Mouse (Mus musculus): Measurements from ENCODE around the gene Selenof. TPM values are rescaled to one million over a fixed set of nuclear protein-coding genes. Genes with fewer than 3 reads are reported as not detected.

Selenof gene
- polyA plus RNA-seq (2012; ENCODE audit: insufficient read depth, insufficient read length, missing spikeins), result 496 and 573 TPM in 2 replicates

GRCm38 (mm10) chr3:144570047-144570815, at the start of gene Selenof, which contains the start of gene Hs2st1:
Gene Selenof, plus strand, starts transcription at chr3:144570304.
Gene Hs2st1, minus strand, starts transcription at chr3:144570181.
- H3K27ac ChIP-seq (replicated peaks; ENCODE audit: low read depth, low read length), result peak within 1 kb of the TSS; percentile 98
- no peaks in the 10 kb centered on the region for H3K4me1 ChIP-seq (ENCODE audit: control insufficient read depth, insufficient read depth, insufficient read length, low read length)
- H3K4me3 ChIP-seq (ENCODE audit: insufficient read depth, low read depth, low read length), result peak within 1 kb of the TSS; percentile 91

DNA sequence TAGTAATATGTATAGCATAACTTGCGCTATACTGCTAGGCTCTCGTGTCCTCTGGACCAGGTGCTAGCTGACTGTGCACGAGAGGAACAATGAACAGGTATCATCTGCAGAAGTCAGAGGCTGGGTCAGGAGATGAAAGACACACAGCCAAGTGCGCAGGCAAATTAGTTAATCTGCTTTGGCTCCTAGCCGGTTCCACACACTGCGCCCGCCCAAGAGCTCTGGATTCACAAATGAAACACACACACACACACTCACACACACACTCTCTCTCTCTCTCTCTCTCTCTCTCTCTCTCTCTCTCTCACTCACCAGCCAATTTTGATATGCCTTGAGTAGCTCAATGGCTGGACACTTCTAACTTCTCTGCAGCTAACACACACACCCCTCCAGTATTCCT, 42.2 kb upstream of the Selenof start:
- H3K4me3 ChIP-seq (ENCODE audit: insufficient read depth, low read depth, low read length), result no peak overlapping the region
- H3K4me1 ChIP-seq (ENCODE audit: control insufficient read depth, insufficient read depth, insufficient read length, low read length), result no peaks in the 10 kb centered on the region
- H3K27ac ChIP-seq (replicated peaks; ENCODE audit: low read depth, low read length), result no peak overlapping the region

DNA sequence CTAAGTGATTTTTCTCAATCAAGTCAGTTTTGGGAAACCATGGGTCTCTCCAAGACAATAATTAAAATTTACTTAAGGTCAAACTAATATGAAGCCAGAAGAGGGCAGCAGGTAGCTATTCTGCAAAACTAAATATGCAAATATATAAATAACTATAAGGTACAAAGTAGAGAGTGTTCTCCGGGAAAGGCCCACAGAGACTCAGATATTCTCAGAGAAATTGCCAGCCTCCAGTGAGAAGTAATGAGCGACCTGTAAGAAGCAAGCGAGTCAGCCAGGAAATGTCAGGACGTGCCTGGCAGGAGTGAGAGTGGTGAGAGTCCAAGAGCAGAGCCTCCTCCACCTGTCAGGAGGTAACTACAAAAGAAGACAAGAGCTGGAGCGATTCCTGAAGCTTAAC, 39.1 kb upstream of the Selenof start:
- Histone ChIP-seq H3K4me1 (ENCODE audit: control insufficient read depth, insufficient read depth, insufficient read length, low read length) (no peaks in the 10 kb centered on the region), H3K4me3 (ENCODE audit: insufficient read depth, low read depth, low read length) (no peak overlapping the region), H3K27ac (replicated peaks; ENCODE audit: low read depth, low read length) (no peak overlapping the region)

- Histone ChIP-seq H3K4me3 (ENCODE audit: insufficient read depth, low read depth, low read length) (no peak overlapping the region), H3K4me1 (ENCODE audit: control insufficient read depth, insufficient read depth, insufficient read length, low read length) (no peaks in the 10 kb centered on the region; the same call in none of the 2 replicates), H3K27ac (replicated peaks; ENCODE audit: low read depth, low read length) (no peak overlapping the region)
Observed at GRCm38 (mm10) chr3:144535056-144535455, 35.0 kb upstream of the Selenof start.

GRCm38 (mm10) chr3:144537078-144537855, 32.8 kb upstream of the Selenof start:
- H3K4me1 ChIP-seq (ENCODE audit: control insufficient read depth, insufficient read depth, insufficient read length, low read length), result peaks cover 2% of the 10 kb centered on the region
- no peak overlapping the region for H3K27ac ChIP-seq (replicated peaks; ENCODE audit: low read depth, low read length)
- no peak overlapping the region for H3K4me3 ChIP-seq (ENCODE audit: insufficient read depth, low read depth, low read length)

- no peak overlapping the region for H3K4me3 ChIP-seq (ENCODE audit: insufficient read depth, low read depth, low read length)
- no peak overlapping the region for H3K27ac ChIP-seq (replicated peaks; ENCODE audit: low read depth, low read length)
- peaks cover 4% of the 10 kb centered on the region for H3K4me1 ChIP-seq (ENCODE audit: control insufficient read depth, insufficient read depth, insufficient read length, low read length)
Observed at GRCm38 (mm10) chr3:144539051-144539450, 31.1 kb upstream of the Selenof start.

GRCm38 (mm10) chr3:144540805-144541204, 29.3 kb upstream of the Selenof start:
- Histone ChIP-seq H3K4me3 (ENCODE audit: insufficient read depth, low read depth, low read length) (no peak overlapping the region), H3K27ac (replicated peaks; ENCODE audit: low read depth, low read length) (no peak overlapping the region), H3K4me1 (ENCODE audit: control insufficient read depth, insufficient read depth, insufficient read length, low read length) (peaks cover 5% of the 10 kb centered on the region)

DNA sequence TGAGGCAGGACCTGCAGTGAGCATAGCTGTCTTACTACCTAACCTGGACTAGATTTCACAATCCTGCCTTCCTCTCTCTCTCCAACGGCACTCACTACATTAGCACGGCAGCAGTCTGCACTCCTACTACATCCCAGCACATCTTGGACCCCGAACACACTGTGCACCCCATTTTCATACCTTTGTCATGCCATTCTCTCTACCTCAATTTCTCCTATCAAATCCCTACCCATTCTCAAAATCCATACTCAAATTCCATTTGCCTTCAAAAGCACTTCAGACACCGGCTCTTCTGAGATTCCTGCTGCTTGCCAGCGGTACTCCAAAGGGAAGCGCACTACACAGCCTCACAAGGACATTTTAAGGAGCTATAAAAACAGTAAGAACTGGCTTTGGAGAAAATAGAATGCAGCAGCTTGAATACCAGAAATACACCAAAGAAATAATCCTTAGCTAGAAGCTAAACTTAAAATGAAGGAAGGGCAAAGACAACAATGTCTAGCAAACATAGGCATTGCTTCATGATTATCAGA, 28.1 kb upstream of the Selenof start:
- Histone ChIP-seq H3K4me3 (ENCODE audit: insufficient read depth, low read depth, low read length) (no peak overlapping the region), H3K27ac (replicated peaks; ENCODE audit: low read depth, low read length) (no peak overlapping the region), H3K4me1 (ENCODE audit: control insufficient read depth, insufficient read depth, insufficient read length, low read length) (peaks cover 5% of the 10 kb centered on the region)

- Histone ChIP-seq H3K27ac (replicated peaks; ENCODE audit: low read depth, low read length) (no peak overlapping the region), H3K4me1 (ENCODE audit: control insufficient read depth, insufficient read depth, insufficient read length, low read length) (peaks cover 5% of the 10 kb centered on the region), H3K4me3 (ENCODE audit: insufficient read depth, low read depth, low read length) (no peak overlapping the region)
Observed at GRCm38 (mm10) chr3:144545152-144545551, 25.0 kb upstream of the Selenof start.

GRCm38 (mm10) chr3:144545832-144546231, 24.3 kb upstream of the Selenof start:
- no peak overlapping the region for H3K27ac ChIP-seq (replicated peaks; ENCODE audit: low read depth, low read length)
- no peak overlapping the region for H3K4me3 ChIP-seq (ENCODE audit: insufficient read depth, low read depth, low read length)
- H3K4me1 ChIP-seq (ENCODE audit: control insufficient read depth, insufficient read depth, insufficient read length, low read length), result peaks cover 5% of the 10 kb centered on the region

- no peak overlapping the region for H3K27ac ChIP-seq (replicated peaks; ENCODE audit: low read depth, low read length)
Observed at GRCm38 (mm10) chr3:144546490-144546889, 23.6 kb upstream of the Selenof start.

GRCm38 (mm10) chr3:144548186-144548845, 21.8 kb upstream of the Selenof start:
- Histone ChIP-seq H3K4me1 (ENCODE audit: control insufficient read depth, insufficient read depth, insufficient read length, low read length) (peaks cover 3% of the 10 kb centered on the region), H3K27ac (replicated peaks; ENCODE audit: low read depth, low read length) (no peak overlapping the region)

More at GRCm38 (mm10) chr3:144546490-144546889, 23.6 kb upstream of the Selenof start:
- H3K4me1 ChIP-seq (ENCODE audit: control insufficient read depth, insufficient read depth, insufficient read length, low read length), result peaks cover 3% of the 10 kb centered on the region
- no peak overlapping the region for H3K4me3 ChIP-seq (ENCODE audit: insufficient read depth, low read depth, low read length)

DNA sequence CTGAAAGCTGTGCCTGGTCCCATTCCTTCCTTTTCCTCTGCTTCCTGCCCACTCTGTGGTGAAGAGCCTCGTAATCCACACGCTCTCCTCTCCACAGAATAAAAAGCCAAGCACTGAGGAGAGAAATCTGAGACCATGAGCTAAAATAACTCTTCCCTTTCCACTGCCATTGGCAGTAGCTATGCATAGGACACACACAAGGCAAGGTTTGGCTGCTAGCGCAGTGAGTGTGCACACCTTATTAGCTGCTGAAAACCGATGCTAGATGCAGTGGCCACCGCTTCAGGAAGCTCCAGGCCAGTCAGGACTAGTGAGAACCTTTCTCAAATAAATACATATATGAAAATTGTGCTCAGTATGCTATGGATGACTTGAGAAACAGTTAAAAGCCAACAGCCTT, 20.1 kb upstream of the Selenof start:
- Histone ChIP-seq H3K4me3 (ENCODE audit: insufficient read depth, low read depth, low read length) (no peak overlapping the region), H3K27ac (replicated peaks; ENCODE audit: low read depth, low read length) (no peak overlapping the region), H3K4me1 (ENCODE audit: control insufficient read depth, insufficient read depth, insufficient read length, low read length) (no peaks in the 10 kb centered on the region; the same call in 1 of the 2 replicates)

More at GRCm38 (mm10) chr3:144548186-144548845, 21.8 kb upstream of the Selenof start:
- H3K4me3 ChIP-seq (ENCODE audit: insufficient read depth, low read depth, low read length), result no peak overlapping the region

- no peak overlapping the region for H3K4me3 ChIP-seq (ENCODE audit: insufficient read depth, low read depth, low read length)
- H3K4me1 ChIP-seq (ENCODE audit: control insufficient read depth, insufficient read depth, insufficient read length, low read length), result no peaks in the 10 kb centered on the region
- no peak overlapping the region for H3K27ac ChIP-seq (replicated peaks; ENCODE audit: low read depth, low read length)
Observed at GRCm38 (mm10) chr3:144550659-144551058, 19.4 kb upstream of the Selenof start.

- Histone ChIP-seq H3K27ac (replicated peaks; ENCODE audit: low read depth, low read length) (no peak overlapping the region), H3K4me3 (ENCODE audit: insufficient read depth, low read depth, low read length) (no peak overlapping the region), H3K4me1 (ENCODE audit: control insufficient read depth, insufficient read depth, insufficient read length, low read length) (no peaks in the 10 kb centered on the region)
Observed at GRCm38 (mm10) chr3:144551416-144551815, 18.7 kb upstream of the Selenof start.
